Mouse (Mus musculus): Measurements from ENCODE around the gene Wars2.

Wars2 gene

DNA sequence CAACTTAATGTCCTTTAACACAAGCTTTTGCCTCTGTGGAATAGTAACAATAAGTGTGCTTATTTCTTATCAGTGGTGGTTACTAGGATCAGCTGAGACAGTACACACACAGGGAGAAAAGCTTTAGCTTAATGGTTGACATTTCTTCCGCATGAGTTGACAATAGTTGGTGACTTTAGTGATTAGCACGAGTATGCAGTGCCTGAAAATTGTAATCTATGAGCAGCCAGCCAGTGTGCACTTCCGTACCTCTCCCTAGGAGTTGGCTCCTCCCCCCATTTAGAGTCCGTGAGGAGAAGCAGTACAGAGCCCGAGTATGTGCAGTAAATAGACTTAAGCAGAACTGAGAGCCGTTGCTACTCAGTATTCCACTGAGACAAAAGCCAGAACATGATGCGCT lies 123.8 kb downstream of the Wars2 start:
- DNase-seq (ENCODE audit: low spot score in 2 of 2): no peak

DNA sequence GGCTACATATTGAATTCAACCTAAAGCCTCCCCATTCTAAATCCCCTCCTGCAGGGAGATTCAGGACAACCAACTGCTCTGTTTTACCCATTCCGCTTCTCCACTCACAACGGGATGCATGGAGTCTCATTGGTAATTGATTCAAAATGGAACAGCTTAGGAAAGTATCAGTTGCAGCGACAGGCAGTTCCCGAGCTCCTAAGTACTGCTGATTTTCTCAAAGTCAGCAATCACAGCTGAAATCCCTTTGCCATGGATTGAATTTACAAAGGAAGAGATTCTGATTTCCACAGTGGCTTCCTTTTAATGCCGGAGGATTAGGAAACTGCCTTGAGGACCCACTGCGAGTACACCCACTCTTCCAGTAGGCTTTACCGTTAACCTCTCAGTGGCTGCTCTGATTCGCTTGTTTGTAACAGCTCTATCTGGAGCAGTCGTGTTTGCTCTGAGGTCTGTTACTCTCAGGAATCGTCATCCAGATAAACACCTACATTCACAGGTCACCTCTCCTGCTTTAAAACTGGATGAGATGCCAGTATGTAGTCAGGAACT lies 126.0 kb downstream of the Wars2 start:
- no peak for DNase-seq (ENCODE audit: low spot score in 2 of 2)

DNA sequence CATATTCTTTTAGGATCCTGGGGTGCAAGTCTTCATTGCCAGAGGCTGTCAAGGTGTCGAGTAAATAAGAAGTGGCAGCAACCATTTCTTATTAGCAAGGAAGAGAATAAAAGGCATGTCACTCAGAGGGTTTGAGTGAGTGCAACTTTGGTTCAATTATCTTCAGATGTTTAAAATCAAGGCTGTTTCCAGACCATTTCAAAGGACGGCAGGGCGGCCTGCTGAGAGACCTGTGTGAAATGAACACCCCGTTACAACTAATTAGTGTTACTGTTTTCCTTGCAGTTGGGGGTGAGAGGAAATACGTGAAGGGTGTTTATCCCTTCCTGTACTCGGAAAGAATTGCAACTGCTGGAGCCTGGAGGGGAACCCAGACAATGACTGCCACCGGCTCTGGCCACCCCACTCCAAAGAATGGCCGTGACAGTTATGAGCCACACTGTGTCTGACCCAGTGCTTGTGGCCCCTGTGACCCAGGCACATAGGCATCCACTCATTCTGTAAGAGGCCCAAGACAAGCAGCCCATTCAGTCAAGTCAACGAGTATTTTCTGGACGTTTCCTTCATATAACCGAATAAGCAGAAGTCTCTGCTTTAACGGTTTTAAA lies 137.2 kb downstream of the Wars2 start:
- DNase-seq (ENCODE audit: low spot score in 2 of 2): no peak

DNA sequence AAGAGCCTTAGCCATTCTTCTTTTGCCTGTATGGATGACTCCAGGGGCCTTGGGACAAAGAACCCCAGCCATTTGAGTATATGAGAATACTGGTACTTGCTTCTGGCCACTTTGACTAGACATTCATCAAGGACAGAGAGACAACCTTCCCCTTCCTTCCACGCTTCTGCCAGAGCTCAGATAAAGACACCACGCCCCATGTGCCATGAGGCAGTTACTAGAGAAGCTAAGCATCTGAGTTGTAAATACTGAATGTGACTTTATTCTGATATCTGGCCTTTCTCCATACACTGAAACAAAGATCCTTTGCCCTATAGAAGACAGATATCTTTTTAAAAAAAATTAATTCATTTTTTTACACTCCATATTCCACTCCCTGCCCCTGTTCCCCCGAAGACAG lies 138.8 kb downstream of the Wars2 start:
- no peak for DNase-seq (ENCODE audit: low spot score in 2 of 2)

DNA sequence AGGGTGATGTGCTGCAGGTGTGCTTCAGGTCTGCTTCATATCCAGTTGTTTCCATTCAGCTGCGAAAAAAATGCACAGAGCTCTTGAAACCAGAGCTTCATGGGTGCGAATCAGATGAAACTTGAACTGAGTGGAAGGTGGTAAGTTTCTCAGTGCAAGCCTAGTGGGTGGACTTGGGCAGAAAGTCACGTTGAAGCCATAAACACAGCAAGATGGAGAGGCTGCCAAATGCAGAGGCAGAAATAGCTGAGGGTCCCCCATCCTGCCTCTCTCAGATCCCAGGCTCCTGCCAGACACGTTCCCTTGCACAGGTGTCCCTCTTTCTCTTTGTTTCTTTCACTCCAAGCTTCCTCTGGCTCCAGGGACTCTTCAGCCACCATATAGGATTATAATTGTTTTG lies 140.6 kb downstream of the Wars2 start:
- DNase-seq (ENCODE audit: low spot score in 2 of 2): no peak

DNA sequence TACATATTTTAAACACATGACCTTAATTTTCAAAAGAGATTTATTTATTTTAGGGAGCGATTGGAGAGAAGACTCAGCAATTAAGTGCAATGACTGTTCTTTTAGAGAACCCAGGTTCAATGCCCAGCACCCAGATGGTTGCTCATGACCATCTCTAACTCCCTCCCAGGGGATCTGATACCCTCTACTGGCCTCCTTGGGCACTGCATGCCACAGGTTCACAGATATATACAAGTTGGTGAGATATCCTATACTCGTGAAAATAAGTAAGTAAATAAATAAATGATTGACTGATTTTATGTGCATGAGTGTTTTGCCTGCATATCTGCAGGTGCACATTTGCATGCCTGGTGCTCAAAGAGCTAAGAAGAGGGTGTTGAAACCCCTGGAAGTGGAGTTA lies 147.4 kb downstream of the Wars2 start:
- DNase-seq (ENCODE audit: low spot score in 2 of 2): no peak

Measured in spleen, postnatal 4 days (tissue).